Mouse (Mus musculus): ENCODE data around the gene Flywch2. TPM values are rescaled to one million over a fixed set of nuclear protein-coding genes. Genes with fewer than 3 reads are reported as not detected.
A peak's percentile ranks its signal among the peaks of the same experiment; 100 is the strongest.

Flywch2 gene
- polyA plus RNA-seq, 1 experiment from 2014 or later: 10.6 TPM

GRCm38 (mm10) chr17:23770896-23771283 is 15.0 kb downstream of the Flywch2 start:
- no peaks in the 10 kb centered on the region for H3K27me3 ChIP-seq (replicated peaks; ENCODE audit: control insufficient read depth, insufficient read depth, low read length)
- no peaks in the 10 kb centered on the region for H3K9me3 ChIP-seq (ENCODE audit: control insufficient read depth, low read length)
- peak overlapping the region; percentile 57; the same call in 1 of the 2 replicates for H3K27ac ChIP-seq (ENCODE audit: low read depth, low read length)
- no peaks in the 10 kb centered on the region; the same call in 1 of the 2 replicates for H3K36me3 ChIP-seq (ENCODE audit: control insufficient read depth, insufficient read depth, low read length)
- H3K9ac ChIP-seq (ENCODE audit: low read depth, low read length): peak overlapping the region; percentile 88
- 2% methylated on average over 19 of the region's 19 CpGs for WGBS
- peaks cover 9% of the 10 kb centered on the region for H3K4me1 ChIP-seq (replicated peaks; ENCODE audit: control insufficient read depth, insufficient read depth, low read length)
- peak; percentile 21 for ATAC-seq (replicated peaks; ENCODE audit: low FRiP score)
- H3K4me2 ChIP-seq: peak overlapping the region; percentile 83
- H3K4me3 ChIP-seq (ENCODE audit: low read depth, low read length): peak overlapping the region; percentile 90
- DNase-seq (ENCODE audit: low spot score): no peak

- no peak overlapping the region for H3K27ac ChIP-seq (ENCODE audit: low read depth, low read length)
- ATAC-seq (replicated peaks; ENCODE audit: low FRiP score) (no peak), DNase-seq (ENCODE audit: low spot score) (no peak)
- peak overlapping the region; percentile 88 for H3K9ac ChIP-seq (ENCODE audit: low read depth, low read length)
- H3K9me3 ChIP-seq (ENCODE audit: control insufficient read depth, low read length): no peaks in the 10 kb centered on the region
- 18% methylated on average over 2 of the region's 2 CpGs for WGBS
- H3K4me1 ChIP-seq (replicated peaks; ENCODE audit: control insufficient read depth, insufficient read depth, low read length): peaks cover 9% of the 10 kb centered on the region
- peak overlapping the region; percentile 90 for H3K4me3 ChIP-seq (ENCODE audit: low read depth, low read length)
- no peaks in the 10 kb centered on the region; the same call in 1 of the 2 replicates for H3K36me3 ChIP-seq (ENCODE audit: control insufficient read depth, insufficient read depth, low read length)
- peak overlapping the region; percentile 83 for H3K4me2 ChIP-seq
- no peaks in the 10 kb centered on the region for H3K27me3 ChIP-seq (replicated peaks; ENCODE audit: control insufficient read depth, insufficient read depth, low read length)
Measured at GRCm38 (mm10) chr17:23770493-23770892, 15.4 kb downstream of the Flywch2 start.

- Histone ChIP-seq H3K4me1 (replicated peaks; ENCODE audit: control insufficient read depth, insufficient read depth, low read length) (no peaks in the 10 kb centered on the region), H3K4me2 (no peak overlapping the region), H3K9ac (ENCODE audit: low read depth, low read length) (no peak overlapping the region), H3K4me3 (ENCODE audit: low read depth, low read length) (no peak overlapping the region), H3K36me3 (ENCODE audit: control insufficient read depth, insufficient read depth, low read length) (peaks cover 11% of the 10 kb centered on the region; the same call in 1 of the 2 replicates), H3K27ac (ENCODE audit: low read depth, low read length) (no peak overlapping the region), H3K9me3 (ENCODE audit: control insufficient read depth, low read length) (no peaks in the 10 kb centered on the region), H3K27me3 (replicated peaks; ENCODE audit: control insufficient read depth, insufficient read depth, low read length) (no peaks in the 10 kb centered on the region)
- no peak for DNase-seq (ENCODE audit: low spot score)
- 92% methylated on average over 11 of the region's 11 CpGs for WGBS
- ATAC-seq (replicated peaks; ENCODE audit: low FRiP score): no peak
Measured at GRCm38 (mm10) chr17:23762976-23763375, 22.9 kb downstream of the Flywch2 start.

GRCm38 (mm10) chr17:23761155-23761554 is 24.7 kb downstream of the Flywch2 start:
- Histone ChIP-seq H3K27me3 (replicated peaks; ENCODE audit: control insufficient read depth, insufficient read depth, low read length) (no peaks in the 10 kb centered on the region), H3K4me1 (replicated peaks; ENCODE audit: control insufficient read depth, insufficient read depth, low read length) (no peaks in the 10 kb centered on the region), H3K4me3 (ENCODE audit: low read depth, low read length) (no peak overlapping the region), H3K27ac (ENCODE audit: low read depth, low read length) (no peak overlapping the region), H3K9ac (ENCODE audit: low read depth, low read length) (no peak overlapping the region), H3K4me2 (no peak overlapping the region), H3K9me3 (ENCODE audit: control insufficient read depth, low read length) (no peaks in the 10 kb centered on the region), H3K36me3 (ENCODE audit: control insufficient read depth, insufficient read depth, low read length) (peaks cover 19% of the 10 kb centered on the region; the same call in 1 of the 2 replicates)
- WGBS: 93% methylated on average over 3 of the region's 3 CpGs
- ATAC-seq (replicated peaks; ENCODE audit: low FRiP score) (no peak), DNase-seq (ENCODE audit: low spot score) (no peak)

GRCm38 (mm10) chr17:23760231-23760630 is 25.6 kb downstream of the Flywch2 start:
- DNase-seq (ENCODE audit: low spot score) (no peak), ATAC-seq (replicated peaks; ENCODE audit: low FRiP score) (no peak)
- Histone ChIP-seq H3K27ac (ENCODE audit: low read depth, low read length) (no peak overlapping the region), H3K9ac (ENCODE audit: low read depth, low read length) (no peak overlapping the region), H3K9me3 (ENCODE audit: control insufficient read depth, low read length) (no peaks in the 10 kb centered on the region), H3K4me1 (replicated peaks; ENCODE audit: control insufficient read depth, insufficient read depth, low read length) (no peaks in the 10 kb centered on the region), H3K4me2 (no peak overlapping the region), H3K27me3 (replicated peaks; ENCODE audit: control insufficient read depth, insufficient read depth, low read length) (no peaks in the 10 kb centered on the region), H3K4me3 (ENCODE audit: low read depth, low read length) (no peak overlapping the region), H3K36me3 (ENCODE audit: control insufficient read depth, insufficient read depth, low read length) (peaks cover 21% of the 10 kb centered on the region; the same call in 1 of the 2 replicates)
- 90% methylated on average over 9 of the region's 9 CpGs for WGBS

- DNase-seq (ENCODE audit: low spot score) (no peak), ATAC-seq (replicated peaks; ENCODE audit: low FRiP score) (no peak)
- Histone ChIP-seq H3K4me1 (replicated peaks; ENCODE audit: control insufficient read depth, insufficient read depth, low read length) (no peaks in the 10 kb centered on the region), H3K27me3 (replicated peaks; ENCODE audit: control insufficient read depth, insufficient read depth, low read length) (no peaks in the 10 kb centered on the region), H3K4me2 (no peak overlapping the region), H3K9me3 (ENCODE audit: control insufficient read depth, low read length) (no peaks in the 10 kb centered on the region), H3K4me3 (ENCODE audit: low read depth, low read length) (no peak overlapping the region), H3K27ac (ENCODE audit: low read depth, low read length) (no peak overlapping the region), H3K36me3 (ENCODE audit: control insufficient read depth, insufficient read depth, low read length) (peaks cover 21% of the 10 kb centered on the region; the same call in 1 of the 2 replicates), H3K9ac (ENCODE audit: low read depth, low read length) (no peak overlapping the region)
- 88% methylated on average over 8 of the region's 8 CpGs for WGBS
Measured at GRCm38 (mm10) chr17:23758801-23759200, 27.1 kb downstream of the Flywch2 start.

GRCm38 (mm10) chr17:23757581-23757980 is 28.3 kb downstream of the Flywch2 start:
- H3K4me2 ChIP-seq: no peak overlapping the region
- WGBS: 89% methylated on average over 9 of the region's 9 CpGs
- no peak for ATAC-seq (replicated peaks; ENCODE audit: low FRiP score)
- no peaks in the 10 kb centered on the region for H3K9me3 ChIP-seq (ENCODE audit: control insufficient read depth, low read length)
- peaks cover 28% of the 10 kb centered on the region for H3K36me3 ChIP-seq (ENCODE audit: control insufficient read depth, insufficient read depth, low read length)
- H3K9ac ChIP-seq (ENCODE audit: low read depth, low read length): no peak overlapping the region
- no peak overlapping the region for H3K4me3 ChIP-seq (ENCODE audit: low read depth, low read length)
- no peak overlapping the region for H3K27ac ChIP-seq (ENCODE audit: low read depth, low read length)
- H3K27me3 ChIP-seq (replicated peaks; ENCODE audit: control insufficient read depth, insufficient read depth, low read length): no peaks in the 10 kb centered on the region
- H3K4me1 ChIP-seq (replicated peaks; ENCODE audit: control insufficient read depth, insufficient read depth, low read length): no peaks in the 10 kb centered on the region
- DNase-seq (ENCODE audit: low spot score): no peak

- Histone ChIP-seq H3K27ac (ENCODE audit: low read depth, low read length) (no peak overlapping the region), H3K36me3 (ENCODE audit: control insufficient read depth, insufficient read depth, low read length) (peaks cover 32% of the 10 kb centered on the region), H3K4me3 (ENCODE audit: low read depth, low read length) (no peak overlapping the region), H3K27me3 (replicated peaks; ENCODE audit: control insufficient read depth, insufficient read depth, low read length) (no peaks in the 10 kb centered on the region), H3K4me2 (no peak overlapping the region), H3K9ac (ENCODE audit: low read depth, low read length) (no peak overlapping the region), H3K9me3 (ENCODE audit: control insufficient read depth, low read length) (no peaks in the 10 kb centered on the region), H3K4me1 (replicated peaks; ENCODE audit: control insufficient read depth, insufficient read depth, low read length) (no peaks in the 10 kb centered on the region)
- ATAC-seq (replicated peaks; ENCODE audit: low FRiP score): no peak
- WGBS: 79% methylated on average over 13 of the region's 13 CpGs
- DNase-seq (ENCODE audit: low spot score): no peak
Measured at GRCm38 (mm10) chr17:23755689-23756088, 30.2 kb downstream of the Flywch2 start.

GRCm38 (mm10) chr17:23749400-23750191 is 36.3 kb downstream of the Flywch2 start:
- ATAC-seq (replicated peaks; ENCODE audit: low FRiP score) (no peak), DNase-seq (ENCODE audit: low spot score) (no peak)
- no peak overlapping the region for H3K27ac ChIP-seq (ENCODE audit: low read depth, low read length)
- H3K9me3 ChIP-seq (ENCODE audit: control insufficient read depth, low read length): no peaks in the 10 kb centered on the region
- H3K9ac ChIP-seq (ENCODE audit: low read depth, low read length): no peak overlapping the region
- H3K27me3 ChIP-seq (replicated peaks; ENCODE audit: control insufficient read depth, insufficient read depth, low read length): peaks cover 32% of the 10 kb centered on the region
- peak overlapping the region; percentile 42 for H3K4me2 ChIP-seq
- H3K4me3 ChIP-seq (ENCODE audit: low read depth, low read length): peak overlapping the region; percentile 25; the same call in 1 of the 2 replicates
- peaks cover 15% of the 10 kb centered on the region for H3K4me1 ChIP-seq (replicated peaks; ENCODE audit: control insufficient read depth, insufficient read depth, low read length)
- 79% methylated on average over 11 of the region's 11 CpGs for WGBS
- peaks cover 11% of the 10 kb centered on the region for H3K36me3 ChIP-seq (ENCODE audit: control insufficient read depth, insufficient read depth, low read length)
